Mouse (Mus musculus) heart, embryonic 11.5 days (tissue): Measurements from ENCODE around the gene Ttbk1. TPM values are rescaled to one million over a fixed set of nuclear protein-coding genes. Genes with fewer than 3 reads are reported as not detected.

Experiments used
- ATAC-seq: fragments of 200-750 bp; cut with Nextera tagmentation; replicated peaks from 2 replicates; pipeline ENCODE4 v1.8.0; 2017; ENCODE audit warnings: moderate library complexity; ENCODE audit not compliant: insufficient number of reproducible peaks, low FRiP score, low TSS enrichment
- H3K27ac ChIP-seq: fragments of 300-500 bp; sonication (generic); 2 replicates; pipeline ENCODE4 v1.5.1; 2014; ENCODE audit warnings: mild to moderate bottlenecking, low read depth, low read length
- H3K27me3 ChIP-seq: fragments of 300-500 bp; sonication (generic); 2 replicates; pipeline ENCODE4 v1.6.1; 2014; ENCODE audit warnings: mild to moderate bottlenecking, low read length, mixed read lengths; ENCODE audit not compliant: control insufficient read depth, insufficient read depth
- H3K36me3 ChIP-seq: fragments of 300-500 bp; sonication (generic); 2 replicates; pipeline ENCODE4 v1.6.1; 2014; ENCODE audit warnings: mild to moderate bottlenecking, low read length, moderate library complexity, mixed read lengths; ENCODE audit not compliant: control insufficient read depth, insufficient read depth
- H3K4me1 ChIP-seq: fragments of 300-500 bp; sonication (generic); 2 replicates; pipeline ENCODE4 v1.6.1; 2014; ENCODE audit warnings: low read length; ENCODE audit not compliant: control insufficient read depth, insufficient read depth
- H3K4me2 ChIP-seq: fragments of 300-500 bp; sonication (generic); 2 replicates; pipeline ENCODE4 v1.6.1; 2014; ENCODE audit warnings: mild to moderate bottlenecking, moderate library complexity
- H3K4me3 ChIP-seq: fragments of 300-500 bp; sonication (generic); 2 replicates; pipeline ENCODE4 v1.5.1; 2014; ENCODE audit warnings: low read depth, low read length
- H3K9ac ChIP-seq: fragments of 300-500 bp; sonication (generic); 2 replicates; pipeline ENCODE4 v1.6.1; 2014; ENCODE audit warnings: mild to moderate bottlenecking, low read depth, low read length, moderate library complexity
- H3K9me3 ChIP-seq: fragments of 300-500 bp; sonication (generic); replicated peaks from 2 replicates; pipeline ENCODE4 v1.6.1; 2016; ENCODE audit warnings: low read length; ENCODE audit not compliant: control insufficient read depth
- WGBS: fragments of 180-500 bp; shearing (Covaris S2); extraction: QIAGEN DNeasy Blood & Tissue Kit; methylation state at CpG from one replicate; pipeline ENCODE4 v1.1.7; 2014; ENCODE audit not compliant: insufficient replicate concordance; 5-methylcytosine and 5-hydroxymethylcytosine counted together
- polyA plus RNA-seq: library from polyadenylated mRNA; unstranded; fragments of >200 nt; fragmentation: Nextera tagmentation; extraction: Ambion mirVana; gene quantifications from 2 replicates; pipeline ENCODE4 v1.2.1, GENCODE M21; 2014

Gene Ttbk1
- polyA plus RNA-seq, 1 experiment from 2014 or later, result 0.07 TPM

- Histone ChIP-seq H3K9ac (no peak overlapping the region), H3K36me3 (no peaks in the 10 kb centered on the region), H3K4me1 (no peaks in the 10 kb centered on the region), H3K27me3 (no peaks in the 10 kb centered on the region), H3K9me3 (no peaks in the 10 kb centered on the region), H3K4me3 (no peak overlapping the region), H3K27ac (no peak overlapping the region), H3K4me2 (no peak overlapping the region)
- ATAC-seq, result no peak
Observed at GRCm38 (mm10) chr17:46419717-46420116, 67.8 kb downstream of the Ttbk1 start.

- no peaks in the 10 kb centered on the region for H3K4me1 ChIP-seq
- no peak overlapping the region for H3K9ac ChIP-seq
- no peak overlapping the region for H3K4me2 ChIP-seq
- no peaks in the 10 kb centered on the region for H3K9me3 ChIP-seq
- H3K36me3 ChIP-seq, result no peaks in the 10 kb centered on the region
- no peak overlapping the region for H3K27ac ChIP-seq
- no peak for ATAC-seq
- WGBS, result 75% methylated on average over 5 of the region's 5 CpGs
- H3K27me3 ChIP-seq, result no peaks in the 10 kb centered on the region
- no peak overlapping the region for H3K4me3 ChIP-seq
Observed at GRCm38 (mm10) chr17:46418628-46419027, 68.8 kb downstream of the Ttbk1 start.

- Histone ChIP-seq H3K4me1 (no peaks in the 10 kb centered on the region), H3K9me3 (no peaks in the 10 kb centered on the region), H3K27ac (no peak overlapping the region), H3K27me3 (no peaks in the 10 kb centered on the region), H3K4me3 (no peak overlapping the region), H3K36me3 (peaks cover 26% of the 10 kb centered on the region), H3K4me2 (no peak overlapping the region), H3K9ac (no peak overlapping the region)
- ATAC-seq, result no peak
- WGBS, result 29% methylated on average over 3 of the region's 3 CpGs
Observed at GRCm38 (mm10) chr17:46408478-46408877, 79.0 kb downstream of the Ttbk1 start.

GRCm38 (mm10) chr17:46394631-46395030, 92.8 kb downstream of the Ttbk1 start:
- H3K36me3 ChIP-seq, result peaks cover 7% of the 10 kb centered on the region
- no peak overlapping the region for H3K4me2 ChIP-seq
- 91% methylated on average over 1 of the region's 1 CpGs for WGBS
- H3K4me3 ChIP-seq, result no peak overlapping the region
- no peaks in the 10 kb centered on the region for H3K9me3 ChIP-seq
- no peak overlapping the region for H3K9ac ChIP-seq
- no peak overlapping the region for H3K27ac ChIP-seq
- no peaks in the 10 kb centered on the region for H3K4me1 ChIP-seq
- H3K27me3 ChIP-seq, result no peaks in the 10 kb centered on the region
- no peak for ATAC-seq

GRCm38 (mm10) chr17:46393012-46393411, 94.5 kb downstream of the Ttbk1 start:
- no peak for ATAC-seq
- no peak overlapping the region for H3K4me3 ChIP-seq
- no peak overlapping the region for H3K9ac ChIP-seq
- H3K9me3 ChIP-seq, result no peaks in the 10 kb centered on the region
- 45% methylated on average over 2 of the region's 2 CpGs for WGBS
- H3K4me1 ChIP-seq, result no peaks in the 10 kb centered on the region
- no peaks in the 10 kb centered on the region for H3K27me3 ChIP-seq
- no peak overlapping the region for H3K27ac ChIP-seq
- no peak overlapping the region for H3K4me2 ChIP-seq
- H3K36me3 ChIP-seq, result peaks cover 6% of the 10 kb centered on the region; the same call in 1 of the 2 replicates

Other genes starting within 250 kb of the Ttbk1 start
- 56.0 and 56.1 TPM in 2 replicates for gene Polr1c, start 239.6 kb downstream of the Ttbk1 start, polyA plus RNA-seq
- gene Yipf3, start 239.6 kb downstream of the Ttbk1 start, polyA plus RNA-seq, result 77.8 and 83.0 TPM in 2 replicates
- gene Lrrc73, start 234.1 kb downstream of the Ttbk1 start, polyA plus RNA-seq, result 0.70 and 0.79 TPM in 2 replicates
- 36.8 and 37.0 TPM in 2 replicates for gene Tjap1, start 204.6 kb downstream of the Ttbk1 start, polyA plus RNA-seq
- 0.27 TPM in 1 of 2 replicates, not detected in the other for gene Dlk2, start 190.3 kb downstream of the Ttbk1 start, polyA plus RNA-seq
- gene Abcc10, start 159.3 kb downstream of the Ttbk1 start, polyA plus RNA-seq, result 3.4 and 4.3 TPM in 2 replicates
- gene Zfp318, start 103.9 kb downstream of the Ttbk1 start, polyA plus RNA-seq, result 6.1 and 8.2 TPM in 2 replicates
- gene Crip3, start 58.7 kb downstream of the Ttbk1 start, polyA plus RNA-seq, result 0.39 and 0.97 TPM in 2 replicates
- gene Slc22a7, start 49.2 kb downstream of the Ttbk1 start, polyA plus RNA-seq, result 0.20 TPM in 1 of 2 replicates, not detected in the other
- 27.9 and 28.4 TPM in 2 replicates for gene Dnph1, start 9.0 kb upstream of the Ttbk1 start, polyA plus RNA-seq
- 2.5 and 4.4 TPM in 2 replicates for gene Cul9, start 58.7 kb upstream of the Ttbk1 start, polyA plus RNA-seq
- 14.6 and 15.0 TPM in 2 replicates for gene Srf, start 68.5 kb upstream of the Ttbk1 start, polyA plus RNA-seq
- gene Ptk7, start 141.8 kb upstream of the Ttbk1 start, polyA plus RNA-seq, result 18.8 and 22.8 TPM in 2 replicates
- 16.5 and 18.0 TPM in 2 replicates for gene Klc4, start 158.3 kb upstream of the Ttbk1 start, polyA plus RNA-seq
- gene Mrpl2, start 158.6 kb upstream of the Ttbk1 start, polyA plus RNA-seq, result 110 and 119 TPM in 2 replicates
- gene Cul7, start 162.7 kb upstream of the Ttbk1 start, polyA plus RNA-seq, result 33.6 and 36.2 TPM in 2 replicates
- gene Rrp36, start 186.7 kb upstream of the Ttbk1 start, polyA plus RNA-seq, result 37.0 and 40.8 TPM in 2 replicates
- 142 and 154 TPM in 2 replicates for gene Mea1, start 191.1 kb upstream of the Ttbk1 start, polyA plus RNA-seq
- 117 and 143 TPM in 2 replicates for gene Klhdc3, start 193.2 kb upstream of the Ttbk1 start, polyA plus RNA-seq
- gene Ppp2r5d, start 217.4 kb upstream of the Ttbk1 start, polyA plus RNA-seq, result 52.5 and 63.6 TPM in 2 replicates
- 9.0 and 9.7 TPM in 2 replicates for gene Pex6, start 223.8 kb upstream of the Ttbk1 start, polyA plus RNA-seq
- gene Gnmt, start 241.5 kb upstream of the Ttbk1 start, polyA plus RNA-seq, result 0.61 and 1.0 TPM in 2 replicates